Mouse (Mus musculus): ENCODE data around the gene Wasl. TPM values are rescaled to one million over a fixed set of nuclear protein-coding genes. Genes with fewer than 3 reads are reported as not detected.

Gene Wasl
- polyA plus RNA-seq, 1 experiment from 2014 or later = 78.2 TPM

- H3K4me3 ChIP-seq (ENCODE audit: low read length) = no peak overlapping the region
- no peaks in the 10 kb centered on the region for H3K36me3 ChIP-seq (ENCODE audit: control insufficient read depth, insufficient read depth, low read length)
- H3K9me3 ChIP-seq (ENCODE audit: control insufficient read depth, low read length) = no peaks in the 10 kb centered on the region
- no peak overlapping the region for H3K27ac ChIP-seq (ENCODE audit: low read depth, low read length)
- no peak overlapping the region for H3K9ac ChIP-seq (ENCODE audit: low read depth, low read length)
- WGBS = 91% methylated on average over 5 of the region's 5 CpGs
- no peak for ATAC-seq (ENCODE audit: low FRiP score, low TSS enrichment)
- H3K4me1 ChIP-seq (ENCODE audit: control insufficient read depth, insufficient read depth, low read length) = no peaks in the 10 kb centered on the region
- no peak overlapping the region for H3K4me2 ChIP-seq (replicated peaks; ENCODE audit: low read depth, low read length)
- no peaks in the 10 kb centered on the region for H3K27me3 ChIP-seq (ENCODE audit: control insufficient read depth, insufficient read depth, low read length)
These were observed 61.8 kb downstream of the Wasl start for GRCm38 (mm10) chr6:24602993-24603392.

DNA sequence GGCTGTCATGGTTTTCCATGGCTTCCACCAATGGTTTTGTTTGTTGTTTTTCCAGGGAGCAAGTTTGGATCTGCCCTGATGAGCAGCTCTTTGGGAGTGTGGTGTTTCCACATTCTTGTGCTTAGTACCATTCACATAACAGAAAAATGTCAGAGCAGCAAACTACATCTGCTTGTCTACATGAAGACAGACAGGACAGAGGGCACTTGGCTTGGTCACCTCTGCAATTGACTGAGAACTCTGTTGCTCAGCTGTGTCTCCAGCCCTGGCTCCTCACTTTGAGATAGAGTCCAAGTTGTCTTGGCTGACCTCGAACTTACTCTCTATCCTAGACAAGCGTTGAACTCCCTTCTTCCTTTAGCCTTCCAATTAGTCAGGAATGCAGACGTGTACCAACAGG is 62.5 kb downstream of the Wasl start:
- no peaks in the 10 kb centered on the region for H3K27me3 ChIP-seq (ENCODE audit: control insufficient read depth, insufficient read depth, low read length)
- no peaks in the 10 kb centered on the region for H3K9me3 ChIP-seq (ENCODE audit: control insufficient read depth, low read length)
- H3K36me3 ChIP-seq (ENCODE audit: control insufficient read depth, insufficient read depth, low read length) = no peaks in the 10 kb centered on the region
- H3K27ac ChIP-seq (ENCODE audit: low read depth, low read length) = no peak overlapping the region
- no peak for ATAC-seq (ENCODE audit: low FRiP score, low TSS enrichment)
- no peak overlapping the region for H3K4me3 ChIP-seq (ENCODE audit: low read length)
- no peaks in the 10 kb centered on the region for H3K4me1 ChIP-seq (ENCODE audit: control insufficient read depth, insufficient read depth, low read length)
- H3K4me2 ChIP-seq (replicated peaks; ENCODE audit: low read depth, low read length) = no peak overlapping the region
- 82% methylated on average over 3 of the region's 3 CpGs for WGBS
- H3K9ac ChIP-seq (ENCODE audit: low read depth, low read length) = no peak overlapping the region

DNA sequence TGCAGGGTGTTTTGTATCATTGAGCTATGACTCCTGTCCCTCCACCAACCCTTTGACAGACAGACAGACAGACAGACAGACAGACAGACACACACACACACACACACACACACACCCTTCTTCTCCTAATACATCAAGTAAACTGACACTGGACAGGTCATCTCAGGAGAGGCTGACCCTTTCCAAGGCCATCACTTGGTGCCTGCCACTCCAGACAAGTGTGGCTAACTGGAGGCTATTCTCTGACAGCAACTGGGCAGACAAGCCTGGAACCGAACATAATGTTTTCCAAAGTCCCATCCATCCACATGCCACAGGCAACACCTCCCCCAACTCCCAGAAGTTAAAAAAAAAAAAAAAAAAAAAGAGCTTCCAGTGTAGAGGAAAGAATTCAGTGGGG is 63.1 kb downstream of the Wasl start:
- Histone ChIP-seq H3K9ac (ENCODE audit: low read depth, low read length) (no peak overlapping the region), H3K27ac (ENCODE audit: low read depth, low read length) (no peak overlapping the region), H3K36me3 (ENCODE audit: control insufficient read depth, insufficient read depth, low read length) (no peaks in the 10 kb centered on the region), H3K4me1 (ENCODE audit: control insufficient read depth, insufficient read depth, low read length) (no peaks in the 10 kb centered on the region), H3K4me3 (ENCODE audit: low read length) (no peak overlapping the region), H3K9me3 (ENCODE audit: control insufficient read depth, low read length) (no peaks in the 10 kb centered on the region), H3K27me3 (ENCODE audit: control insufficient read depth, insufficient read depth, low read length) (no peaks in the 10 kb centered on the region), H3K4me2 (replicated peaks; ENCODE audit: low read depth, low read length) (no peak overlapping the region)
- WGBS = 25% methylated on average over 1 of the region's 1 CpGs
- no peak for ATAC-seq (ENCODE audit: low FRiP score, low TSS enrichment)

DNA sequence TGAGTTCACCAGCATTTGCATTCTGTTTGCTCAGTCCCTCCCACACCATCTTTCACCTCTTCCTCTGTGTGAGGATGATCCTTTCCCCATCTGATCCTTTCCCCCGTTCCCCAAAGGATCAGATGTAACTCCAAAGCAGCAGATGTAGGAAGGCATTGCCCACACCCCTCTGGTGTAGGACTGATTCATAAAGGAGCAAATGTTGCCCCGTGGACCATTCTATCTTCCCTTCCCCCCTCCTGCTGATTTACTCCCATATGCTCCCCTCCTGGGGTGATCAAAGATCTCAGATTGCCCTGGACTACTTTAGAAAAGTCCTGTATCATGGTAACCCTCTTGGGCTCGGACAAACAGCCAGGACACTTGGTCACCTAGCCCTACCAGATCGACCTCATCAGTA is 64.1 kb downstream of the Wasl start:
- no peaks in the 10 kb centered on the region for H3K4me1 ChIP-seq (ENCODE audit: control insufficient read depth, insufficient read depth, low read length)
- H3K27ac ChIP-seq (ENCODE audit: low read depth, low read length) = no peak overlapping the region
- no peaks in the 10 kb centered on the region for H3K27me3 ChIP-seq (ENCODE audit: control insufficient read depth, insufficient read depth, low read length)
- H3K4me2 ChIP-seq (replicated peaks; ENCODE audit: low read depth, low read length) = no peak overlapping the region
- WGBS = 52% methylated on average over 4 of the region's 4 CpGs
- H3K4me3 ChIP-seq (ENCODE audit: low read length) = no peak overlapping the region
- no peaks in the 10 kb centered on the region for H3K9me3 ChIP-seq (ENCODE audit: control insufficient read depth, low read length)
- H3K36me3 ChIP-seq (ENCODE audit: control insufficient read depth, insufficient read depth, low read length) = no peaks in the 10 kb centered on the region
- ATAC-seq (ENCODE audit: low FRiP score, low TSS enrichment) = no peak
- H3K9ac ChIP-seq (ENCODE audit: low read depth, low read length) = no peak overlapping the region

DNA sequence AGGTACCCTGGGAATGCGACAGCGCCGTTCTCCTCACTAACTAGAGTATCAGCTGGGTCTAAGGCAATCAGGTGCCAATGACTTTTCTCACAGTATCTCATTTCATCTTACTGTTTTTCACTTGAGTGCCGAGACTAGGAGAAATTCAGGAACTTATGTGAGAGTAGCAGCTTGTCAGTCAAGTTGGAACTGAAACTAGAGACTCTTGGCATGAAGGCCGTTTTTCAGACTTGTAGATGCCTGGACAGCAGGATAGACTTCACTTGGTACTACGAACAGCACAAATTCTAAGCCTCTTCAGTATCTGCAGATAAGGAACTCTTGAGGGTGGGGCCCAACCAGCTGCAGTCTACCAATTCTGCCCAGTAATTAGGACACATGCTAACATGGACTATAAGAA is 64.7 kb downstream of the Wasl start:
- Histone ChIP-seq H3K9ac (ENCODE audit: low read depth, low read length) (no peak overlapping the region), H3K4me3 (ENCODE audit: low read length) (no peak overlapping the region), H3K4me1 (ENCODE audit: control insufficient read depth, insufficient read depth, low read length) (no peaks in the 10 kb centered on the region), H3K9me3 (ENCODE audit: control insufficient read depth, low read length) (no peaks in the 10 kb centered on the region), H3K4me2 (replicated peaks; ENCODE audit: low read depth, low read length) (no peak overlapping the region), H3K27ac (ENCODE audit: low read depth, low read length) (no peak overlapping the region), H3K36me3 (ENCODE audit: control insufficient read depth, insufficient read depth, low read length) (no peaks in the 10 kb centered on the region), H3K27me3 (ENCODE audit: control insufficient read depth, insufficient read depth, low read length) (no peaks in the 10 kb centered on the region)
- WGBS = 86% methylated on average over 6 of the region's 6 CpGs
- ATAC-seq (ENCODE audit: low FRiP score, low TSS enrichment) = no peak

GRCm38 (mm10) chr6:24599639-24600038 is 65.2 kb downstream of the Wasl start:
- Histone ChIP-seq H3K4me3 (ENCODE audit: low read length) (no peak overlapping the region), H3K36me3 (ENCODE audit: control insufficient read depth, insufficient read depth, low read length) (no peaks in the 10 kb centered on the region), H3K27me3 (ENCODE audit: control insufficient read depth, insufficient read depth, low read length) (no peaks in the 10 kb centered on the region), H3K9ac (ENCODE audit: low read depth, low read length) (no peak overlapping the region), H3K4me1 (ENCODE audit: control insufficient read depth, insufficient read depth, low read length) (no peaks in the 10 kb centered on the region), H3K27ac (ENCODE audit: low read depth, low read length) (no peak overlapping the region), H3K9me3 (ENCODE audit: control insufficient read depth, low read length) (no peaks in the 10 kb centered on the region), H3K4me2 (replicated peaks; ENCODE audit: low read depth, low read length) (no peak overlapping the region)
- ATAC-seq (ENCODE audit: low FRiP score, low TSS enrichment) = no peak
- 90% methylated on average over 5 of the region's 5 CpGs for WGBS

DNA sequence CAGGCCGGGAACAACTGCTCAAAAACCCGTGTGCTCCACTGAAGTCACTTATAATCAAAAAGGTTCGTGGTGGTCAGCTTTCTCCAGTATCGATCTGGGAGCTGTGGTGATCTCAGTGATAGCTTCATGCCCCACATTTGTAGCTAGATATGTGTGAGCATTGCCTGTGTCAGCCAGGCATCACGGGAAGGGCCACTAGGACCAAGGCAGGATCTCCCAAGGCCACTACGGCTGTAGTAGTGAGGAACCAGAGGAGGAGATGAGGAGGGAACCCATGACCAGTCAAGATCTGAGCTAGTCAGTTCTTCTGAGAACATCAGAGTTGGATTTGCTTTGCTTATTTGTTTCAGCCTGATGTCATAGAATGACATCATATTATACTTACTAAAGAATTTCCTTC is 65.6 kb downstream of the Wasl start:
- H3K4me2 ChIP-seq (replicated peaks; ENCODE audit: low read depth, low read length) = no peak overlapping the region
- H3K27ac ChIP-seq (ENCODE audit: low read depth, low read length) = no peak overlapping the region
- ATAC-seq (ENCODE audit: low FRiP score, low TSS enrichment) = no peak
- H3K27me3 ChIP-seq (ENCODE audit: control insufficient read depth, insufficient read depth, low read length) = no peaks in the 10 kb centered on the region
- WGBS = 88% methylated on average over 6 of the region's 6 CpGs
- H3K9ac ChIP-seq (ENCODE audit: low read depth, low read length) = no peak overlapping the region
- no peaks in the 10 kb centered on the region for H3K9me3 ChIP-seq (ENCODE audit: control insufficient read depth, low read length)
- no peaks in the 10 kb centered on the region for H3K4me1 ChIP-seq (ENCODE audit: control insufficient read depth, insufficient read depth, low read length)
- no peaks in the 10 kb centered on the region for H3K36me3 ChIP-seq (ENCODE audit: control insufficient read depth, insufficient read depth, low read length)
- H3K4me3 ChIP-seq (ENCODE audit: low read length) = no peak overlapping the region

GRCm38 (mm10) chr6:24597500-24597899 is 67.3 kb downstream of the Wasl start, which contains the start of gene Lmod2:
TSS of gene Lmod2 (plus strand) at chr6:24597762.
- Histone ChIP-seq H3K4me2 (replicated peaks; ENCODE audit: low read depth, low read length) (no peak within 1 kb of the TSS), H3K4me1 (ENCODE audit: control insufficient read depth, insufficient read depth, low read length) (no peaks in the 10 kb centered on the region), H3K27me3 (ENCODE audit: control insufficient read depth, insufficient read depth, low read length) (no peaks in the 10 kb centered on the region), H3K9me3 (ENCODE audit: control insufficient read depth, low read length) (no peaks in the 10 kb centered on the region), H3K4me3 (ENCODE audit: low read length) (no peak within 1 kb of the TSS), H3K27ac (ENCODE audit: low read depth, low read length) (no peak within 1 kb of the TSS), H3K36me3 (ENCODE audit: control insufficient read depth, insufficient read depth, low read length) (no peaks in the 10 kb centered on the region), H3K9ac (ENCODE audit: low read depth, low read length) (no peak within 1 kb of the TSS)
- no peak for ATAC-seq (ENCODE audit: low FRiP score, low TSS enrichment)
- 78% methylated on average over 10 of the region's 10 CpGs for WGBS

DNA sequence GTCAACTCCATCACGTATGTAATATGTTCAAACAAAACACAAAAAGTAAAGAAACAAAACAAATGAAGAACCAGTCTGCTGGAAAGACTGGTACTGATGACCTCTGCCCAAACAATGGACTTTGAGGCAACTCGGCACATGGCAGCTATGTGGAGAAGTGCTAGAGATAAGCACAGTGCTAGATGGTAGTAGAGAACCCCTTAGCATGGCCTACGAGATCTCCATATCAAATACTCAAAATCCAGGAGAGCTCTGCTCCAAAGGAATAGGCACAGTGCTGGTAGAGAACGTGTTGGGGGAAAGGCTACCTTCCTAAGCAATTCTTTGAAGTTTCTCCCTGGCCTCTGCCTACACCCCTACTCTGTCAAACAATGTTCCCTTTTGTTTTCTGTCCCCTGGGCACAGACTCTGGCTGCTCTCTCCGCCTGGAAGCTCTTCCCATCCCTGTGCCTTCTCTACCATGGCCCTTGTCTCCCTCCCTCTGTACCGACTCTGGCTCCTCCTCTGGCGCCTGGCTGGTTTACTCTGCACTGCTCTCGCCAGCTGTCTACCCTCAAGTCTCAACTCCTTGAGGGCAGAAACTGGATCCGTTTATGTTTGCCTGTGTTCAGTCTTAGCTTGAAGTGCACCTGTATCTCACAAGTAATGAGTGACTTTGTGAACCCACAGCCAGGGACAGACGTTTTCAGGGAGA is 73.1 kb downstream of the Wasl start:
- no peaks in the 10 kb centered on the region for H3K4me1 ChIP-seq (ENCODE audit: control insufficient read depth, insufficient read depth, low read length)
- ATAC-seq (ENCODE audit: low FRiP score, low TSS enrichment) = peak; percentile 93
- H3K4me3 ChIP-seq (ENCODE audit: low read length) = no peak overlapping the region
- no peak overlapping the region for H3K4me2 ChIP-seq (replicated peaks; ENCODE audit: low read depth, low read length)
- no peaks in the 10 kb centered on the region for H3K9me3 ChIP-seq (ENCODE audit: control insufficient read depth, low read length)
- no peaks in the 10 kb centered on the region for H3K36me3 ChIP-seq (ENCODE audit: control insufficient read depth, insufficient read depth, low read length)
- 46% methylated on average over 10 of the region's 10 CpGs for WGBS
- no peak overlapping the region for H3K9ac ChIP-seq (ENCODE audit: low read depth, low read length)
- no peaks in the 10 kb centered on the region for H3K27me3 ChIP-seq (ENCODE audit: control insufficient read depth, insufficient read depth, low read length)
- peak overlapping the region; percentile 19; the same call in 1 of the 2 replicates for H3K27ac ChIP-seq (ENCODE audit: low read depth, low read length)
